Mouse (Mus musculus) kidney, adult 18-20 months (tissue): ENCODE data around the gene Lin7a.

Experiments
- DNase-seq: peaks from one replicate; pipeline ENCODE4 v3.0.0; 2021

Gene Lin7a

DNA sequence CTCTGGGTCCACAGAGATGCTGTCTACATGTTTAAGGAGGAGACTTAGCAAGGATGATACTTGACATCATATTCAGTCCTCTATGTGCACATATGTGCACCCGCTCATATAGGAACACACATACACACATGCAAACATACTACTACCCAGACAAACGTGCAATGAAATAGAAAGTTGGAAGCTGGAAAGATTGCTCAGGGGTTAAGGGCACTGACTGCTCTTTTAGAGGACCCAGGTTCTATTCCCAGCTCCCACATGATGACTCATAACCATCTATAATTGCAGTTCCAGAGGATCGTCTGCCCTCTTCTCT lies 19.0 kb upstream of the Lin7a start:
- no peak for DNase-seq

DNA sequence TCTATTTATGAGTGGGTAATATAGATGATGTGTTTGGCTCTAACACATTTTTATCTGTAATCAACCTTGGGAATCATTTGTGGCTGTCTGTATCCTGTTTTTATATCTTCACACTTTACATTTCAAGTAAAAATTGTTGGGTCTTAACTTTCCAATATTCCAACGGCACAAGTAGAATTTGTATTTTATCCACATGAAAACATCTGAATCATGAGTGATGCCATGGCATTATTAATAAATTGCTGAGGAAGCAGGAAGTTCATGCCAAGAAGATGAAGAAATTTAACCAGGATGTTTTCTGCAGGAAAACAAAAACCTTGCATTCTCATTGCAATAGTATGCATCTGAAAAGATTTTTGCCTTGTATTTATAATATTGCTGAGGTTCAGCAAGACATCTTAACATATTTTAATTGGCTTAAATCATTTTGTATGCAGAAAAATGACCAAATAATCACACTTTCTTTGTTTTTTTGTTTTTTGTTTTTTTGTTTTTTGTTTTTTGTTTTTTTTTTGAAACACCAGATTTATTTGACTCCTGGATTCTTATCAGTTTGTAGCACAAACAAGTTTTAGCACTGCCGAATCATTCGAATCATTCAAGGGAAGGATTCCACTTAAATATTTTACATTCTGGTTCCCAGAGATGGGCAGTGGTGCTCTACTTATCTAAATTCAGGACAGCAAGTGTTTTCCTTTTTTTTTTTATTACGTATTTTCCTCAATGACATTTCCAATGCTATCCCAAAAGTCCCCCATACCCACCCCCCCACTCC lies 18.1 kb upstream of the Lin7a start:
- no peak for DNase-seq

DNA sequence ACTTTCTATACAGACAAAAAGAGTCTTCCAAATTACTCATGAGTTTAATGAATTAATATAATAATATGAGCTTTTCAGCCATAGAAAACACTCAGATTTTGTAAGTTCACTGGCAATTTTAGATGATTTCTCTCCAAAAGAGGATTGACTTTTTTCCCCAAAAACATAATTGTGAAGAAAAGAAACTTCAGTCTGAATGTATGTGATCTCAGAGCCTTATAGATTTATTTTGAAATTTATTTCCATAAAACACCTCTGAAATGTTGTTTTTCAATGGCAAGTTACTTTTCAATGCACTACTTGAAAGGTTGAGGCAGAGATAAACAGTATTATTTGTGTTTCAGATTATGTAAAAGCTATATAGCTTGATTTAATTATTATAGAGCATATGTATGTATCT lies 16.8 kb upstream of the Lin7a start:
- no peak for DNase-seq

DNA sequence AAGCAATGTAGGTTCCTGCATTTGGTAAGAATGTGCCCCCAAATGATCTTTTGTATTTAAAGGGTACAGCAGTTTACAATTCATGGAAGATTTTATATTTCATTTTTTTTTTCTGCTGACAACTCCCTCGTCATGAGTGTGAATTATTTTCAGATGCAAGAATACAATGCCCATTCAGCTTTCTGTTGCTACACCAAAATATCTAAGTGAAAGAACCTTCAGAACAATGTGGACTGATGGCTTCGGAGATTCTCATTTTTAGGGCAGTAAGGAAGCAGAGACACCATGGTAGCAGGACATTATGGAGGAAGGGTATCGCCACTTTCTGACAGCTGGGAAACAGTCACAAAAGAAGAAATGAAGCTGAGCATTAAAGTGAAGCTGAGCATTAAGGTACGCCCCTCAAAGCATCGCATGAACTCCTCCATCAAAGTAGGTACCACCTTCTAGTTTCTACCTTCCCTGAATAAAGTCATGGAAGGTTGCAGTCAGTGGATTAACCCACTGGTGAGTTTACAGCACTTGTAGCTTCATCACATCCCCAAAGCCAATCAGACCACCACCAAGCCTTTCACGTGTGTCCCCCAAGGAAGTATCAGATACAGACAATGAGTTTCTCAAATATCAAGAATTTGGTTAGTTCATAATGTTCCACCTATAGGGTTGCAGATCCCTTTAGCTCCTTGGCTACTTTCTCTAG lies 16.0 kb upstream of the Lin7a start:
- DNase-seq = no peak

DNA sequence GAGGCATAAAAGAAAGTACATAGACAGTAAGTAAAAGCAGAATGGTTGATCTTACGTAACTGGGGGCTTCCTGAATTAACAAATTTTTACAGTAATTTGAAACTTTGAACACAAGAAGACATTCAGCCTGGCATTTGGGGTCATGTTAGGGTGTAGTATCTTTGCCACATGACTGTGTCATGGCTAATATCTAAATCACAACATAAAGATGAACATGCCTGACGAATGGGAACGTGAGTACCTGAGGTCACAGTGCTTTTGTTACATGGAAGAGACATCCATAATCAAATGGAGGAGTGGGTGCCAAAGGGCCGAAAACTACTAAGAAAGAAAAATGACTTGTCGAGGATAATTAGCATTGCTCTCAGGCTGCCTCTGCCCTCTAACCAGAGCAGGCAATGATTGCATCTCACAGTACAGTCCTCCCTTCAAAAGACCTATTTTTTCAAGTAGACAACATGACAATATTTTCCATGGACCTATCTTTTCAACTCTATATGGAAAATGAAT lies 15.0 kb upstream of the Lin7a start:
- DNase-seq = no peak

DNA sequence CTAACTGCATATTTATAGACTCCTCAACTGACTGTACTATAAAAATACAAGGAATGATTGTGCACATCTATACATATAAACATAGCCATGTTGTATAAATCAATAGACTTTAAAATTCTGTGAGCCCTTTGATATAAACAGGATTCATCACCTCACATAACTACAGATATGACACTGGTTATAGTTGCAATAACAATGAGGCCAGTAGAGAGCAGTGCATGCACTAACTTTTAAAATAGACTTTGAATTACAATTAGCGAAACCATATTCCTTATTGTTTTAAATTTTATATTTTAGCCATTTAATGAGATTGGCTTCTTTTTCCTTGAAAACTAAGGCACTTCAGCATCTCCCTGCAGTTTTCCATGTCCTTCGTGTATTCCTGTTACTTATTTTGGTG lies 11.1 kb upstream of the Lin7a start:
- DNase-seq = no peak

DNA sequence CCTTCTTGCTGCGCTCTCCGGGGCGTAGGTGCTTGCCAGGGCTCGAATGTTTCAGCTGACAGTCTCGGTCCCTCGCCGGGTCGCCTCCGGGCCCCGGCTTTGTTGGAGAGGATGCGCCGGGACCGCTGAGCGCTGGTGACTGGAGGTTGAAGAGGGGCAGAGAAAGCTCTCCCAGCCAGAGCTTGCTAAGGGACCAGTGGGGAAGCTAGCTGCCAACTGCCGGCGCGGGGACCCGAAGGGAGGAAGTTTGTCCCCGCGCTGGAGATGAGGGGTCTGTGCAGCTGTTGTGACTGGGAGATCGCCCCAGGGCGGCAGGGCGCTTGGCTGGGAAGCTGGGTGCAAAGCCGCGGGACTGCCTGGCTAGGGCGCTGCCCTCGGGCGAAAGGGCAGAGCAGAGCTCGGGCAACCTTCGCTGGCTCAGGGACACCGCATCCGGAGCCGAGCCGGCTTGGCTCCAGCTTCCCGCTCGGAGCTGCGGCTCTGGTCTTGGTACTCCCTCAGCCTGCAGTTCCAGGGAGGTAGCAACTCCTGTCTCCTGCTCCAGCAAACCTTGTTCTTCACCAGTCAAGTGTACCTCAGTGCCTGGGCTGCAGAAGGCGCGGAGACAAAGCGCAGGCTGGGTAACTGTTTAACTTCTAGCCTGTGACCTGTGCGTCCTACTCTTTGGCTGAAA lies 781 bp downstream of the Lin7a start:
- DNase-seq = peak; percentile 81

DNA sequence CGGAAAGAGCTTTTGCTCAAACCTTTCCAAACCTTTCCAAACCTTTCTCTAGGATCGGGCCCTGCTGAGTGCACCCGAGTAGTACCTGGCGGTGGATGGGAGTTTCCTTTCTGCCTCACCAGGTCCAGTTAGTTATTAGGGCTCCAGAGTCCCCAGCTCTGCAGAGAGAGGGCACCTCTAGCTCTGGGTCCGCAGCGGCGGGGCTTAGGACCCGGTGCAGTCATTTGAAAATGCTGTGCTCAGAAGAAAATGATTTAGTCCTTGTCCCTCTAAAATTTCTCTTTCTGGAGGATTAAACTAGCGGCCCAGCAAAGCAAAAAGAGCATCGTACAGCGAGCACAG lies 1.3 kb downstream of the Lin7a start:
- DNase-seq = no peak

DNA sequence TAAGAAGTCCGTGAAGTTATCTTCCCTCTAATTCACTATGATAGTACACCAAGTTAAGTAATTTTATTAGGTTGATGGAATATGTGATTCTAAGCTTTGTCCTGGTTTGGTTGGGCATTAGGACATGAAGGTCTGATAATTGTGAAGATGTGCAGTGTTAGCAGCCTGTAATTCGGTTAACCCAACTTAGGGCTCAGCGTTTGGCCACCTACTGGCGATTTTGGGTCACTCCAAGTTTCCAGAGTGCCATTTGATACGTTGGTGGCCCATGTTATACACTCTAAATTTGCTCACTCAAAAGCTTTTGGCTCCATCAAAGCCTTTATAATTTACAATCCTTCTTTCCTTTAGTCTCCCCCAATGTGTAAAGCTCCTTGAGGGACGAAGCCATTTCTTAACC lies 2.4 kb downstream of the Lin7a start:
- DNase-seq = no peak

DNA sequence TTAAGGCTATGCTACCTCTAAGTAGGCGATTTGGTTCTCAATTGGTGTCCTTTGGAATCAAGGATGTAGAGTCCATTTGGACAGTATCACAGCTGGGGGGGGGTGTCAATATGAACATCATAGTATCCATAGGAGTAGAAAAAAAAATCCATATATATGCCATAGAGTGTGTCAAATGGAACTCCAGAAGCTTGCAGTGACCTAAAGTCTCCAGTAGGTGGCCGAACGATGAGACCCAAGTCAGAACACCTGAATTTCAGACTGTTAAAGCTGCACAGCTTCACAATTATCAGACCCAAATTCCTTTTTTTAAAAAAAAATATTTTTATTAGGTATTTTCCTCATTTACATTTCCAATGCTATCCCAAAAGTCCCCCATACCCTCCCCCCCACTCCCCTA lies 3.3 kb downstream of the Lin7a start:
- DNase-seq = no peak

DNA sequence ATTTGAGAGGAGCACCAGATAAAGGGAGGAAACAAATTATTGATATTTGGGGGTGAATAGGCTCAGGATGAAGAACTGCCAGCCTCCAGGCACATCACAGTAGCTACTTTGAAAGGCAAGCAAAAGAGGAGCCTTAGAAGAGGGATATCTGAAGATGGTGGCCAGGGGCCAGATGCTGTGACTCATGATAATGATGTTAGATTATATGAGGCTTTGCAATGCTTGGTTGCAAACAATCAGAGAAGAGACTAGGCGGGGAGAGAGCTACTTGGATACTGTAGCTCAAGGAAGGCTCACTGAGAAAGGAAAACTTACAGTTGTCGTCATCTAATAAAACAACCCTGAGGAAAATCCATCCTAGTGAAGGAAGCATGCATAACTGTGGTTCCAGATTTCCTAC lies 5.2 kb downstream of the Lin7a start:
- no peak for DNase-seq

DNA sequence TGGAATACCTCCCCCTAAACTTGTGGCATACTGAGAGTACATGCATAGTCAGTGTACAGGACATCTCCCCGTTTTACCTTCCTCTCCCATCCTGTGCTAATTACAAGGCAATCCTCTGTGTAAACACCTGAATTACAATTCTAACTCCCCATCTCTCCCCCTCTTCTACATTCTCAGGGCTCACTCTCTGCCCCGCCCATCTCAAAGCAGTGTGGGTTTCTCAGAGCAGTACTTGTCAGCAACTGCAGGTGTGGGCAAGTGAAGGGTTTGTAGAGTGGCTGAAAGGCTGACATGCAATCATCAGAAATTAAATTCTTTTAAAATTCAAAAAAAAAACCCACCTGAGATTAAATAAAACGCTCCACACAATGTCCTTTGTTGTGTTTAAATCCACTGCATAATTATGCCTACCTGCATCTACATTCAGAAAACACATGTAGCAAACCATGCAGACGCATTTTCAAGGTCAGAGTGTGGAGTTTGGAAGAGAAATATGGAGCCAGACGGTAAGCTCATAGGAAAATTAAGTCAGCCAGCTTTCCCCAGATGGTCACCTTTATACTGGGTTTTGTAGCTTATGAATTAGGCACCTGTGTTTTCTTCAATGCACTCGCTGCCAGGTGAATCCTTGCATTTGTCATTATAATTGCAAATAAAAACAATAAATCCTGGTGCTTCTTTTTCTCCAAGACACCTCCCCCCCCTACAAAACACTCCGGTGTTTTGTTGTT lies 22.6 kb downstream of the Lin7a start:
- no peak for DNase-seq

DNA sequence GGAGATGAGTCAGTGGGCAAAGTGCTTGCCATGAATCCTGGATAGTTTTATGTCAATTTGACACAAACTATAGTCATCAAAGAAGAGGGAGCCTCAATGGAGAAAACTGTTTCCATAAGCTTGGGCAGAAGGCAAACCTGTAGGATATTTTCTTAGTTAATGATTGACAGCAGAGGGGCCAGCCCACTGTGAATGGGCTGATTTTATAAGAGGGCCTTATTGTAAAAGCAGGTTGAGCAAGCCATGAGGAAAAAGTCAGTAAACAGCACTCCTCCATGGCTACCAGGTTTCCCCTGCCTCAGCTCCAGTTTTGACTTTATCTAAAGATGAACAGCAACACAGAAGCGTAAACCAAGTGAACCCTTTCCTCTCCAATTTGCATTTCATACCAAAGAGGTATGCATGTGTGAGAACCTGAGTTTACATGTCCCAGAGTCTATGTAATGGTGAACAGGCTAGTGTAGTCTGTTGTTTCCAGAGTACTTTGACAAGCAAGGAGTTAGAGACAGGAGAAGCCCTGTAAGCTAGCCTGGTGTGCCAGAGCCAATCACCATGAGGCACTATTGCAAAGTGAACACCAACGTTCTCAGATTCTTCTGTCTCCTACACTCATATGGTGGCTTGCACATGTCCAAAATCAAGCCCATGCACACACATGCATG lies 29.2 kb downstream of the Lin7a start:
- no peak for DNase-seq

DNA sequence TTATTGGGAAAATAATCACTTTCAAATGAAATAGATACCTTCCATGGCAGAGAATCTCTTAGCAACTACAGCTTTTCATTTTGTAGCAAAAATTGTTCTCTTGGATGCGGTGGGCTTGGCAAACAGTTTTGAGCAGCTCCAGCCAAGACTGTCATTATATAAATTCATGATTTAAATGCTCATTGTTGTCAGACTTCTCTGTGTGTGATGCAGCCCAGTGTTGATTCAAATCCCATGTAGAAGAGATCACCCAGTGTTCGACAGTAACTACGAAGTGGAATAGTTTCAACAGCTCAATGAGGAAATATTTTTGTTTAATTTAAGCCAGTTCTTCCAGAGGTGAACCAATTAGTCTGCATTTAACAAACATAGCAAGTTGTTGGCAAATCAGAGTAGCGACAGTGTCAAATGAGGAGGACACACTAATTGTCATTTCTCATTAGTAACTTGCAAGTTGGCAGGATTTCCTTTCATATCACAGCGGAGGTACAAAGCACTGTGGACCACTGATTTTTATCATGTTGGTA lies 39.5 kb downstream of the Lin7a start:
- DNase-seq = no peak

DNA sequence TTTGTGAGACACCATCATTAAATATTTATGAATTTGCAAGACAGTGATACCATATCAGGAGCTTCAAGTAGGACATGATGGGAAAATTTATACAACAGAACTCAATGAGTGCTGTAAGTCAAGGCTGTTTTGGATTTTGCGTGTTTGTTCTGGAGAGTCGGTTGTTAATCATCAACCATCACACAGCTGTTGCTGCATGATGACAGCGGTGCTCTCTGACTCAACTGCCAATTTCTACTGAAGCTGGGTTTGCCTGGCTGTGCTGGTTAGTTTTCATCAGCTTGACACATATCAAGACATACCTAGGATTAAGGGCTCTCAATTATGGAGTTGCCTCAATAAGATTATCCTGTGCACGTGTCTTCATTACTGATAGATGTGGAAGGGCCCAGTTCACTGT lies 41.1 kb downstream of the Lin7a start:
- no peak for DNase-seq

DNA sequence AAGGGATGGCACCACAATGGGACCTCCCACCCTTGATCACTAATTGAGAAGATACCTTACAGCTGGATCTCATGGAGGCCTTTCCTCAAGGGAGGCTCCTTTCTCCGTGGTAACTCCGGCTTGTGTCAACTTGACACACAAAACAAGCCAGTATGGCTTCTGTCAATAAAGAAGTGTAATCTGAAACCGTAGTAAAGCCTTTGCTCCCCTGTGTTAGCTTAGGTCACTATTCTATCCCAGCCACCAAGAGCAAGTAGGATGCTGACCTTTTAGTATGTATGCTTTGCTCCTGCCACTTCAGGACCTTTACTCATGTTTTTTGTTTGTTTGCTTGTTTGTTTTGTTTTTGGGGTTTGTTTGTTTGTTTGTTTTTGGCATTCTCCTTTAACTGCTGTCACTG lies 41.9 kb downstream of the Lin7a start:
- no peak for DNase-seq

DNA sequence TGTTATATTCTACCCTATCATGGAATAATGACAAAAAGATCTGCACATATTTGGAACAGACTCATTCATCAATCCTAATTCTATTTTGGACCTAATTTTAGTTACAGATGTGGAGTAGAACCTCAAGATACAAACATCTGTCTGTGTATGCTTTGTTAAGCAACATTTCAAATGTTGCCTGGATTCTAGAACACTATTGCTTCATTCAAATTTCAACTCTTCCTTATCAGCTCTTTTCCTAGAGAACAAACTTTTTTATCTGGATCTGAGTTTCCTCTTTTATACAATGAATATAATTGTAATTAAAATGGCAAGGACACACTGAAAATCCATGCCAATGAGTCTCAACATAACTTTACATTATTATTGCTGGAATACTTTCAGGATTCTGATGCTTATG lies 43.8 kb downstream of the Lin7a start:
- no peak for DNase-seq

DNA sequence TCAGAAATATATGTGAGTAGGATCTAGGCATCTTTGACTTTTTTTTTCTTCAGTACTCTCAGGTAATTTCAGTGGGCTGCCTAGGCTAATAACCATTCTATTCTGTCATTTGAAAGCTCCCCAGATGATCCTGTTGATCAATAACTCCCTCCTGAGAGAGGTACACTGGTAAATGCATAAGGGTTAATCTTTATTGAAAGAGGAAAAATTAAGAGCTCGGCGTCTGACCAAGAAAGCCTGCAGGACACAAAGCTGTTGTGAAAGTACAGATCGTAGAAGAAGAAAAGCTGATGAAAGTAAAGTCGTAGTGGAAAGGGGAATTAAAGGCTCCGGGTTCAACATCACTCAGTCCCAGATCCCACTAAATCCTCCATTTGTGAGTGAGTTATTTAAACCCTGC lies 44.2 kb downstream of the Lin7a start:
- DNase-seq = no peak

DNA sequence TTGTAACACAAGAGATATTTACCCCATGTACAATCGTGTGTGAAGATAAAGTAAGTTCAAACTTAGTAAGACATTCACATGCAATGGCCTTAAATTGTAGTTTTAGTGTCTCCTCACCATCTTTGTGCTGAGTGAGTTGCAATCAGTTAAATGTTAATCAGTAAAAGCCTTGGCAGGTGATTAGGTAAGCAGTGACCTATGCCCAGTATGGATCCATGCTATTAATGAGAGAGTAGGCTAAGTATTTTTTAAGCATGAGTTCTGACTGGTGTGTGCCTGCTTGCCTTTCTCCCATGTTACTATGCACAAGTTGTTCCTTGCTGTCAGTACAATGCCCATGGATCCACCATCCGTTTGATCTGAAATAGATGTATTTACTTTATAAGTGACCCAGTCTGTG lies 44.6 kb downstream of the Lin7a start:
- DNase-seq = peak; percentile 22

DNA sequence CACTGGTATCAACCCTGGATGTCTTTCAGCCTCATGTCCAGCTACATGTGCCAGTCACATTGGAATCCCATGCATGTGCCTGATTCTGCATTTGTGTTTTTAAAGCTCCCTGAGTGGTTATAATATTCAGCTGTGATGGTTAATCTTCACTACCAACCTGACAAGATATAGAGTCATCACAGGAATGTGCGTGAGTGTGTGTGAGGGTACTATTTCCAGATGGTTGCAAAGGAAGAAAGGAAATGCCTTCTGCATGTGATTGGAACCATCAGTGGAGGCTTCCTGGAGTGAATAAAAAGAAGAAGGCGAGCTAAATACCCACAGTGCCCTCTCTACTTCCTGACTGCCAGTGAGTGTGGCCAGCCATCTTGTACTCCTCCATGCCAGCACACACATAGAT lies 48.2 kb downstream of the Lin7a start:
- DNase-seq = no peak

DNA sequence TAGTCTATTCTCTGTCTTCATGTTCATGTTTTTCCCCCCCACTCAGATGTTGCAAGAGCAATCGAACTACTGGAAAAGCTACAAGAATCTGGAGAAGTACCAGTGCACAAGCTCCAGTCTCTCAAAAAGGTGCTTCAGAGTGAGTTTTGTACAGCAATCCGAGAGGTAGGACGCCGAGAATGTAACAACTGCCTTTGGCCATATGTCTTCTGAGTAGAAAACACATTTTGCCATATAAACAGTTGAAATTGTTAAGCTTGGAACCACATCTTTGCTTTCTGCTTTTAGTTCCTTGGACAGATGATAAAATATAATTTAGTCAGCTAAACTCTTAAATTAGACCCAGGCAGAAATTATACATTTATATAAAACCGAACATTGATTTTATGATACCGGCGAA lies 52.4 kb downstream of the Lin7a start:
- DNase-seq = no peak

DNA sequence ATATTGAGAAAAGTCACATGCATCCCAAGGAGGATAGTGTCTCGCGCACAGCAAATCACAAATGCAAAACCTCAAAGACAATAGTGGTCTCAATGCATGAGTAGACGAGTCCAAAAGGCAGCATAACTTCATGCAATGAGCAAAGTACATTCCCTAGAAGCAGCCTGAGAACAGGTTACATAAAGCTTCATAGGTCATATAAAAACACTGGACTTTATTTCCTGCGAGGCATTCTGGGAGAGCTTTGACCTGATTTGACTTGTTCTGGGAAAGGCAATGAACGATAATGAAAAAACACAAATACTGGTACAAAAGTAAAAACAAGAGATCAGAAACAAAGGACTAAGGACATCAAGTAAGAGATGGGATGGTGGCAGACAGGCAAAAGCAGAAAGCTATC lies 54.1 kb downstream of the Lin7a start:
- DNase-seq = peak; percentile 13

DNA sequence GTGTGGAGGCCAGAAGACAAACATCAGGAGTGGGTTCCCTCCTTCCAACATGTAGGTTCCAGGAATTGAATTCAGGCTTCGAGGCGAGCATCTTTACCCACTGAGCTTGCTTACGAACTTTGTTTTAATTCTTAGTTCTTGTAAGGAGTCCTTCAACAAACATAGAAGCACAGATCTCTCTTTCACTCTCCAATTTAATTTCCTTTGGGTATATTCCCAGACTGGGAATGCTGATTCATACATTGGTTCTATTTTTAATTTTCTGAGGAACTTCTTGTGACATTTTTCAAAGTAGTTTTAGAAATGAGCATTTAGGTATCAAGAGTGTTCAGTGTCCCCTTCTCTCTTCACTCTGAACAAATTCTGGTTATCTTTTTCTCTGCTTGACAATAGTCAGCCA lies 68.0 kb downstream of the Lin7a start:
- DNase-seq = no peak
